Mouse (Mus musculus): ENCODE data around the gene Cfdp1.

The Cfdp1 gene

GRCm38 (mm10) chr8:111796528-111796927, 57.6 kb downstream of the Cfdp1 start:
- no peak for DNase-seq (ENCODE audit: low spot score in 2 of 2)

- DNase-seq (ENCODE audit: low spot score in 2 of 2), result no peak
Measured at GRCm38 (mm10) chr8:111793324-111793917, 60.7 kb downstream of the Cfdp1 start.

- DNase-seq (ENCODE audit: low spot score in 2 of 2), result no peak
Measured at GRCm38 (mm10) chr8:111789639-111790038, 64.5 kb downstream of the Cfdp1 start.

GRCm38 (mm10) chr8:111789200-111789599, 64.9 kb downstream of the Cfdp1 start:
- no peak for DNase-seq (ENCODE audit: low spot score in 2 of 2)

- DNase-seq (ENCODE audit: low spot score in 2 of 2), result no peak
Measured at GRCm38 (mm10) chr8:111788497-111788896, 65.6 kb downstream of the Cfdp1 start.

GRCm38 (mm10) chr8:111788085-111788484, 66.0 kb downstream of the Cfdp1 start:
- DNase-seq (ENCODE audit: low spot score in 2 of 2), result no peak

- DNase-seq (ENCODE audit: low spot score in 2 of 2), result no peak
Measured at GRCm38 (mm10) chr8:111787683-111788082, 66.4 kb downstream of the Cfdp1 start.

GRCm38 (mm10) chr8:111786701-111787588, 67.1 kb downstream of the Cfdp1 start:
- no peak for DNase-seq (ENCODE audit: low spot score in 2 of 2)

GRCm38 (mm10) chr8:111786116-111786515, 68.0 kb downstream of the Cfdp1 start:
- no peak for DNase-seq (ENCODE audit: low spot score in 2 of 2)

- no peak for DNase-seq (ENCODE audit: low spot score in 2 of 2)
Measured at GRCm38 (mm10) chr8:111782671-111783394, 71.3 kb downstream of the Cfdp1 start.

- no peak for DNase-seq (ENCODE audit: low spot score in 2 of 2)
Measured at GRCm38 (mm10) chr8:111782161-111782560, 71.9 kb downstream of the Cfdp1 start.

GRCm38 (mm10) chr8:111780697-111781424, 73.2 kb downstream of the Cfdp1 start:
- no peak for DNase-seq (ENCODE audit: low spot score in 2 of 2)

- no peak for DNase-seq (ENCODE audit: low spot score in 2 of 2)
Measured at GRCm38 (mm10) chr8:111779690-111780089, 74.4 kb downstream of the Cfdp1 start.

GRCm38 (mm10) chr8:111778801-111779200, 75.3 kb downstream of the Cfdp1 start:
- no peak for DNase-seq (ENCODE audit: low spot score in 2 of 2)

- DNase-seq (ENCODE audit: low spot score in 2 of 2), result no peak
Measured at GRCm38 (mm10) chr8:111776492-111776891, 77.6 kb downstream of the Cfdp1 start.

GRCm38 (mm10) chr8:111775766-111776165, 78.3 kb downstream of the Cfdp1 start:
- no peak for DNase-seq (ENCODE audit: low spot score in 2 of 2)

- DNase-seq (ENCODE audit: low spot score in 2 of 2), result no peak
Measured at GRCm38 (mm10) chr8:111773476-111773875, 80.6 kb downstream of the Cfdp1 start.

GRCm38 (mm10) chr8:111773057-111773456, 81.0 kb downstream of the Cfdp1 start:
- DNase-seq (ENCODE audit: low spot score in 2 of 2), result no peak

- DNase-seq (ENCODE audit: low spot score in 2 of 2), result no peak
Measured at GRCm38 (mm10) chr8:111772083-111772482, 82.0 kb downstream of the Cfdp1 start.

GRCm38 (mm10) chr8:111771625-111772020, 82.5 kb downstream of the Cfdp1 start:
- DNase-seq (ENCODE audit: low spot score in 2 of 2), result no peak

- no peak for DNase-seq (ENCODE audit: low spot score in 2 of 2)
Measured at GRCm38 (mm10) chr8:111770958-111771624, 83.0 kb downstream of the Cfdp1 start.

Data from natural killer cell, adult 2 months (primary cell).